18 mouse cellular contexts compared by ENCODE assay signal in genomic region chr17:15774565-15775215, GRCm38 (mm10). TPM values are rescaled to one million over a fixed set of nuclear protein-coding genes. Genes with fewer than 3 reads are reported as not detected.
DNase-seq lines count a peak whose midpoint lies in the region; ATAC-seq and TF ChIP-seq lines count a peak whose summit lies in the region.
"Had no signal": no experiment of that assay in that cellular context is flagged by ENCODE, and none has a peak within 500 bp of the region (broad histone marks: within the 10 kb centered on the region; RNA-seq: fewer than 3 reads in every experiment).

No protein-coding gene starts in this region.

- peak; percentile 53 for ATAC-seq in liver, embryonic 16.5 days (ENCODE audit: low read depth)
- ATAC-seq in heart, embryonic 11.5 days (replicated peaks; ENCODE audit: insufficient number of reproducible peaks, low FRiP score, low TSS enrichment) = no peak
- ATAC-seq: intestine, embryonic 15.5 days had no signal

- no peak for TF ChIP-seq POLR2A in liver, adult 2 months (IDR thresholded peaks at IDR 0.05; ENCODE audit: extremely low read depth, insufficient read depth, low read length)
- TF ChIP-seq POLR2A in bone marrow macrophage, adult 2 months (IDR thresholded peaks at IDR 0.05; ENCODE audit: borderline replicate concordance, low read depth, low read length) = no peak

- peak; percentile 58 for DNase-seq in liver, adult 2 months (ENCODE audit: extremely low read depth, low read depth, low spot score)
- no peak for DNase-seq in liver
- DNase-seq in B cell, adult 2 months = peak; percentile 21 to 25
- no peak for DNase-seq in layer of hippocampus, adult 11-12 months (ENCODE audit: low spot score)
- no peak for DNase-seq in heart, postnatal 14 days
- DNase-seq: cerebellum, adult 11 months; cerebellum, postnatal 14 days; gastrocnemius, adult 2 months; heart, postnatal 10 days; layer of hippocampus, adult 9-11 months; thymus, postnatal 36 days had no signal

- H3K4me1 ChIP-seq in liver, adult 2 months (ENCODE audit: control insufficient read depth, insufficient read depth, low read length) = no peaks in the 10 kb centered on the region
- H3K4me1 ChIP-seq in bone marrow macrophage, adult 2 months (ENCODE audit: control insufficient read depth, insufficient read depth, low read length) = peaks cover 14% of the 10 kb centered on the region
- no peaks in the 10 kb centered on the region for H3K4me1 ChIP-seq in liver, embryonic 16.5 days (ENCODE audit: control insufficient read depth, low read depth, low read length)
- no peaks in the 10 kb centered on the region for H3K4me1 ChIP-seq in heart, embryonic 11.5 days (ENCODE audit: control insufficient read depth, insufficient read depth, low read length)
- H3K4me1 ChIP-seq: intestine, embryonic 15.5 days; limb, embryonic 15.5 days; neural tube, embryonic 12.5 days had no signal

- no peak for TF ChIP-seq CTCF in liver, adult 2 months (IDR thresholded peaks at IDR 0.05; ENCODE audit: low read depth, low read length)
- TF ChIP-seq CTCF in bone marrow macrophage, adult 2 months (IDR thresholded peaks at IDR 0.05; ENCODE audit: low read depth, low read length) = no peak

- intact Hi-C loops in heart, postnatal 14 days (cut with DNase I) = no loop called here

- H3K79me2 ChIP-seq in liver, adult 2 months (ENCODE audit: control insufficient read depth, insufficient read depth, low read length) = no peaks in the 10 kb centered on the region

- H3K4me3 ChIP-seq in liver, adult 2 months (ENCODE audit: insufficient read depth, low read depth, low read length) = no peak overlapping the region
- H3K4me3 ChIP-seq in bone marrow macrophage, adult 2 months (ENCODE audit: insufficient read depth, low read length) = no peak overlapping the region
- H3K4me3 ChIP-seq in liver, embryonic 16.5 days (ENCODE audit: low read depth, low read length) = no peak overlapping the region
- H3K4me3 ChIP-seq in heart, embryonic 11.5 days (ENCODE audit: low read depth, low read length) = no peak overlapping the region
- H3K4me3 ChIP-seq: gastrocnemius, adult 2 months; intestine, embryonic 15.5 days; limb, embryonic 15.5 days; neural tube, embryonic 12.5 days had no signal

- H3K36me3 ChIP-seq in liver, adult 2 months (ENCODE audit: control insufficient read depth, insufficient read depth, low read length) = peaks cover 20% of the 10 kb centered on the region
- H3K36me3 ChIP-seq in liver, embryonic 16.5 days (ENCODE audit: control insufficient read depth, insufficient read depth) = peaks cover 9% of the 10 kb centered on the region
- H3K36me3 ChIP-seq in heart, embryonic 11.5 days (ENCODE audit: control insufficient read depth, insufficient read depth, low read length) = peaks cover 6% of the 10 kb centered on the region
- H3K36me3 ChIP-seq: intestine, embryonic 15.5 days had no signal

- H3K27ac ChIP-seq in liver, adult 2 months (replicated peaks; ENCODE audit: insufficient read depth, low read depth, low read length) = no peak overlapping the region
- H3K27ac ChIP-seq in bone marrow macrophage, adult 2 months (ENCODE audit: insufficient read depth, low read depth, low read length) = peak overlapping the region; percentile 72
- H3K27ac ChIP-seq in liver, embryonic 16.5 days (ENCODE audit: low read length) = no peak overlapping the region
- H3K27ac ChIP-seq in heart, embryonic 11.5 days (ENCODE audit: low read depth, low read length) = no peak overlapping the region
- H3K27ac ChIP-seq: gastrocnemius, adult 2 months; hindbrain, embryonic 14.5 days; intestine, embryonic 15.5 days; limb, embryonic 15.5 days; neural tube, embryonic 12.5 days had no signal

- no peak overlapping the region for H3K4me2 ChIP-seq in liver, embryonic 16.5 days (ENCODE audit: low read depth, low read length)
- no peak overlapping the region for H3K4me2 ChIP-seq in heart, embryonic 11.5 days
- H3K4me2 ChIP-seq: hindbrain, embryonic 14.5 days; intestine, embryonic 15.5 days; limb, embryonic 15.5 days; neural tube, embryonic 12.5 days had no signal

- 39% methylated on average over 5 of the region's 5 CpGs for WGBS in liver, adult 2 months
- WGBS in liver, embryonic 16.5 days (ENCODE audit: insufficient replicate concordance) = 50% methylated on average over 5 of the region's 5 CpGs
- 79% methylated on average over 5 of the region's 5 CpGs for WGBS in heart, embryonic 11.5 days (ENCODE audit: insufficient replicate concordance)

- no peaks in the 10 kb centered on the region for H3K9me3 ChIP-seq in liver, embryonic 16.5 days (replicated peaks; ENCODE audit: control insufficient read depth, low read length)
- H3K9me3 ChIP-seq in heart, embryonic 11.5 days (replicated peaks; ENCODE audit: control insufficient read depth, low read length) = no peaks in the 10 kb centered on the region
- H3K9me3 ChIP-seq: intestine, embryonic 15.5 days; limb, embryonic 15.5 days; neural tube, embryonic 12.5 days had no signal

- H3K9ac ChIP-seq in liver, adult 2 months (ENCODE audit: low read depth, low read length) = no peak overlapping the region
- H3K9ac ChIP-seq in liver, embryonic 16.5 days (ENCODE audit: low read depth, low read length) = no peak overlapping the region
- no peak overlapping the region for H3K9ac ChIP-seq in heart, embryonic 11.5 days (ENCODE audit: low read depth, low read length)
- H3K9ac ChIP-seq: hindbrain, embryonic 14.5 days; intestine, embryonic 15.5 days; limb, embryonic 15.5 days; neural tube, embryonic 12.5 days had no signal

- no peaks in the 10 kb centered on the region for H3K27me3 ChIP-seq in liver, adult 2 months (ENCODE audit: control insufficient read depth, insufficient read depth, low read length)
- no peaks in the 10 kb centered on the region for H3K27me3 ChIP-seq in liver, embryonic 16.5 days (ENCODE audit: control insufficient read depth, insufficient read depth, low read depth, low read length)
- no peaks in the 10 kb centered on the region for H3K27me3 ChIP-seq in heart, embryonic 11.5 days (ENCODE audit: control insufficient read depth, insufficient read depth, low read length)
- H3K27me3 ChIP-seq: intestine, embryonic 15.5 days; limb, embryonic 15.5 days; neural tube, embryonic 12.5 days had no signal

RNA-seq across cellular contexts. Expression of gene Rgmb, which starts 56.1 kb away (rescaled TPM):
- 1.6 and 1.7 TPM in 2 replicates for total RNA-seq in liver, adult 2 months (2014; rRNA removed)
- polyA plus RNA-seq in liver, adult 2 months (2012; rRNA removed) = 1.7 and 2.6 TPM in 2 replicates
- polyA plus RNA-seq in bone marrow macrophage, adult 2 months (2012; ENCODE audit: insufficient read depth, insufficient read length, missing spikeins) = 12.6 and 14.5 TPM in 2 replicates
- 0.85 and 0.86 TPM in 2 replicates for polyA plus RNA-seq in liver, embryonic 16.5 days (2015; fragmentation: Nextera tagmentation; extraction: Ambion mirVana)
- 8.7 and 8.9 TPM in 2 replicates for polyA plus RNA-seq in heart, embryonic 11.5 days (2014; fragmentation: Nextera tagmentation; extraction: Ambion mirVana)
- total RNA-seq in heart, postnatal 14 days (2021) = 10 to 100 TPM; 26.4 to 28.8 TPM

Comparison
In these comparisons a context has a peak if more than half of its experiments do, and no peak if none do; other contexts are left out.
1. DNase-seq: peak in liver, adult 2 months (single experiment) and B cell, adult 2 months (2 of 2); none in liver (single experiment), layer of hippocampus, adult 11-12 months (single experiment) and heart, postnatal 14 days (0 of 2).